Mouse (Mus musculus) kidney, embryonic 14.5 days (tissue): ENCODE results near the gene Tmem88. TPM values are rescaled to one million over a fixed set of nuclear protein-coding genes. Genes with fewer than 3 reads are reported as not detected.

Experiments
- ATAC-seq: fragments of 200-750 bp; cut with Nextera tagmentation; 2 replicates; pipeline ENCODE4 v1.8.0; 2017; ENCODE audit warnings: moderate number of reproducible peaks, mild to moderate bottlenecking, moderate TSS enrichment, moderate library complexity; ENCODE audit not compliant: low FRiP score, low TSS enrichment
- H3K27ac ChIP-seq: fragments of 300-500 bp; sonication (generic); 2 replicates; pipeline ENCODE4 v1.5.1; 2014; ENCODE audit warnings: low read depth, mild to moderate bottlenecking, low read length, moderate library complexity, mixed read lengths
- H3K27me3 ChIP-seq: fragments of 300-500 bp; sonication (generic); 2 replicates; pipeline ENCODE4 v1.6.1; 2014; ENCODE audit warnings: mild to moderate bottlenecking, low read length; ENCODE audit not compliant: control insufficient read depth, insufficient read depth
- H3K36me3 ChIP-seq: fragments of 300-500 bp; sonication (generic); 2 replicates; pipeline ENCODE4 v1.6.1; 2014; ENCODE audit warnings: low read length, mixed read lengths; ENCODE audit not compliant: control insufficient read depth, insufficient read depth
- H3K4me1 ChIP-seq: fragments of 300-500 bp; sonication (generic); 2 replicates; pipeline ENCODE4 v1.6.1; 2014; ENCODE audit warnings: low read length, mixed read lengths; ENCODE audit not compliant: control insufficient read depth, insufficient read depth
- H3K4me2 ChIP-seq: fragments of 300-500 bp; sonication (generic); replicated peaks from 2 replicates; pipeline ENCODE4 v1.6.1; 2014; ENCODE audit warnings: low read depth, mild to moderate bottlenecking, low read length
- H3K4me3 ChIP-seq: fragments of 300-500 bp; sonication (generic); 2 replicates; pipeline ENCODE4 v1.5.1; 2014; ENCODE audit warnings: mild to moderate bottlenecking, low read length
- H3K9ac ChIP-seq: fragments of 300-500 bp; sonication (generic); 2 replicates; pipeline ENCODE4 v1.6.1; 2014; ENCODE audit warnings: low read depth, mild to moderate bottlenecking, low read length, moderate library complexity
- H3K9me3 ChIP-seq: fragments of 300-500 bp; sonication (generic); 2 replicates; pipeline ENCODE4 v1.6.1; 2016; ENCODE audit warnings: low read length; ENCODE audit not compliant: control insufficient read depth
- WGBS: fragments of 180-500 bp; shearing (Covaris S2); extraction: QIAGEN DNeasy Blood & Tissue Kit; methylation state at CpG from one replicate; pipeline ENCODE4 v1.1.7; 2014; 5-methylcytosine and 5-hydroxymethylcytosine counted together
- polyA plus RNA-seq: library from polyadenylated mRNA; unstranded; fragments of >200 nt; fragmentation: Nextera tagmentation; extraction: Ambion mirVana; gene quantifications from 2 replicates; pipeline ENCODE4 v1.2.1, GENCODE M21; 2014

The Tmem88 gene
- polyA plus RNA-seq, 1 experiment from 2014 or later = 36.8 TPM

DNA sequence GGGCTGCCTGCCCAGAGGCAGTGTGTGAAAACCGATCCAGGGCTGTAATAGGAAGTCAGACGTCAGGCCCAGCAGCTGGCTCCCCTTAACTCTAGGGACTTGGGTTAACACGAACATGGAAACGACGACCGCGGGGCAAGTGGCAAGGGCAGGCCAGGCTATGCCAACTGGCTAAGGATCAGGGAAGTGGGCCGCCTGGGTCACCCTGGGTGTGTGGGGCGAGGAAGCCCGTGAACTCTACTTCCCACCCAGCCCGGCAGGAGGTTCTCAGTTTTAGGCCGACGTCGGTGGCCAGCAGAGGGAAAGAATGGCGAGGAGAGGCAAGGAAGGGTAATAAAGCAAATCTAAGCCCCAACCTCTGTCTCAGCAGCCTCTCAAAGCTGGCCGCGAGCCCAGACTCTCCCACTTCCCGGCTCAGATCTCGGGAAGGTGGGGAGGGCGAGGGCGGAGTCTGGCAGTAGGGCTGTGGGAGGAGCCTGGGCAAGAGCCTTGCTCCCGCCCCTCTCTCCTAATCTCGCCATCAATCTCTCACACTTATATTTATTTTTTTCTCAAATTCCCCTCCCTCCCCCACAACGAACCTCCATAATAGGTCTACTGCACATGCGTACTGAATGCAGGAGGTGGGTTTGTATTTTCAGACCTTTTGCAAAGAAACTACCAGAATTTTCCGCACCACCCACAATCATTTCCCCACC, 31.7 kb downstream of the Tmem88 start:
- H3K27me3 ChIP-seq = no peaks in the 10 kb centered on the region
- peaks cover 30% of the 10 kb centered on the region for H3K36me3 ChIP-seq
- H3K9ac ChIP-seq = peak overlapping the region; percentile 66
- peak overlapping the region; percentile 94 for H3K4me3 ChIP-seq
- H3K27ac ChIP-seq = peak overlapping the region; percentile 100
- WGBS = 1% methylated on average over 26 of the region's 26 CpGs
- H3K9me3 ChIP-seq = no peaks in the 10 kb centered on the region
- H3K4me1 ChIP-seq = peaks cover 34% of the 10 kb centered on the region
- ATAC-seq = peak; percentile 81
- peak overlapping the region; percentile 84 for H3K4me2 ChIP-seq

DNA sequence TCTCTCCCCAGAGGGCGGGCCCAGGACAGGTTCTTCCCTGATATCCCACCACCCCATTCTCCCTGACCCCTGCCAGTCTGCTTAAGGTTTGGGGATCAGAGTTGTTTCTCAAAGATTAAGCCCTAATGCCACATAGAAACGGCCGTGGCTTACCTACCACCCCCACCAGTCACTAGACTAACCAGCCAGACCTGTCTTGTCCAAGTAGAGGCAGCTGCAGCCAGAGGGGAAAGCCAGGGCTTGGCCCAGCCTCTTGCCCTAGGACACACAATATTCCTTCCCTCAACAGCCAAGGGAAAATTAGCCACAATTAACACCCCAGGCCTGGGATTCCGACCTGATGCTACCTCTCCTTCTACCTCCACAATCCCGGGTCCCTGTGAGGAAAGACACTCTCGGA, 32.3 kb downstream of the Tmem88 start:
- peak overlapping the region; percentile 100 for H3K27ac ChIP-seq
- peak overlapping the region; percentile 94 for H3K4me3 ChIP-seq
- WGBS = 12% methylated on average over 6 of the region's 6 CpGs
- H3K27me3 ChIP-seq = no peaks in the 10 kb centered on the region
- no peak for ATAC-seq
- H3K9me3 ChIP-seq = no peaks in the 10 kb centered on the region
- H3K4me2 ChIP-seq = peak overlapping the region; percentile 84
- peaks cover 28% of the 10 kb centered on the region for H3K4me1 ChIP-seq
- H3K9ac ChIP-seq = peak overlapping the region; percentile 66
- peaks cover 36% of the 10 kb centered on the region for H3K36me3 ChIP-seq

DNA sequence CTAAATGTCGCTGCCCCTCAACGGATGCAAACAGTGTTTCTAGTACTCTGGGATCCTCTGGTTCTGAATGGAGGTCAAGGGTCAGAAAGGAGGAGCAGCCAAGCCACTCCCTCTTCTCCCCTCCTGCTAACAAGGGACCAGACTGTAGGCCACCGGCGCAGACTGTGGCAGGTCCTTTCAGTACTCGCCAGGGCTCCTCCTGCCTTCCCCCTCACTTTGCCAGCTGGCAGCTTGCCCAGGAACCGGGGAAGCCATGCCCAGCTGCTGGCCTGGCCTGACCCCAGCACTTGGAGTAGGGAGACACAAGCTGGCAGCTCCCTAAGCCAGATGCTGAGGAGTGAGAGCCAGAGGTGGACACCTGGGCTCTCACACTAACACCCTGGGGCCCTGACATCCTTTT, 33.1 kb downstream of the Tmem88 start:
- H3K27me3 ChIP-seq = no peaks in the 10 kb centered on the region
- peak overlapping the region; percentile 100 for H3K27ac ChIP-seq
- WGBS = 4% methylated on average over 6 of the region's 6 CpGs
- H3K36me3 ChIP-seq = peaks cover 44% of the 10 kb centered on the region
- H3K4me3 ChIP-seq = peak overlapping the region; percentile 94
- H3K4me1 ChIP-seq = peaks cover 28% of the 10 kb centered on the region
- peak overlapping the region; percentile 66; the same call in 1 of the 2 replicates for H3K9ac ChIP-seq
- H3K9me3 ChIP-seq = no peaks in the 10 kb centered on the region
- H3K4me2 ChIP-seq = peak overlapping the region; percentile 84
- peak; percentile 25 for ATAC-seq

GRCm38 (mm10) chr11:69364376-69364775, 33.7 kb downstream of the Tmem88 start:
- no peak for ATAC-seq
- Histone ChIP-seq H3K27me3 (no peaks in the 10 kb centered on the region), H3K36me3 (peaks cover 49% of the 10 kb centered on the region), H3K4me2 (peak overlapping the region; percentile 84), H3K4me3 (peak overlapping the region; percentile 94; the same call in 1 of the 2 replicates), H3K4me1 (peaks cover 28% of the 10 kb centered on the region), H3K9me3 (no peaks in the 10 kb centered on the region), H3K27ac (peak overlapping the region; percentile 100), H3K9ac (peak overlapping the region; percentile 66; the same call in 1 of the 2 replicates)
- 37% methylated on average over 8 of the region's 8 CpGs for WGBS

DNA sequence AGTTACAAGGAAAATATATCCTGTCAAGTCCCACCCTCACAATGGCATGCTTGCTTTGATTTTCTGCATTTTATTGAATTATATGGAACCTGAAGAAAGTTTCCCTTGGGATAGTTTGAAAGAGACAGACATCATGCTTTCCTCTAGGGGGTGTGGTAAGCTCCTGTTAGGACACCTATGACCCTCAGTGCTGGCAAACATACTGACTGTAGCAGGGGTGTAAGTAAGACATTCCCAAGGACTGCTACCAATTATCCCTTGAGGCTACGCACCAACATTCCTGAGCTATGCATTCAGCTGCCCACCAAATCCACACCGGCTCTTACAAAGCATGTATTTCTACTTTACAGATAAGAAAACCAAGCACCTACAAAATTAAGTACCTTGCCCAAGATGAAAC, 35.6 kb downstream of the Tmem88 start:
- Histone ChIP-seq H3K27me3 (no peaks in the 10 kb centered on the region), H3K9me3 (no peaks in the 10 kb centered on the region), H3K4me3 (no peak overlapping the region), H3K36me3 (peaks cover 68% of the 10 kb centered on the region), H3K27ac (no peak overlapping the region), H3K9ac (no peak overlapping the region), H3K4me2 (no peak overlapping the region), H3K4me1 (peaks cover 23% of the 10 kb centered on the region)
- WGBS = 72% methylated on average over 2 of the region's 2 CpGs
- no peak for ATAC-seq

DNA sequence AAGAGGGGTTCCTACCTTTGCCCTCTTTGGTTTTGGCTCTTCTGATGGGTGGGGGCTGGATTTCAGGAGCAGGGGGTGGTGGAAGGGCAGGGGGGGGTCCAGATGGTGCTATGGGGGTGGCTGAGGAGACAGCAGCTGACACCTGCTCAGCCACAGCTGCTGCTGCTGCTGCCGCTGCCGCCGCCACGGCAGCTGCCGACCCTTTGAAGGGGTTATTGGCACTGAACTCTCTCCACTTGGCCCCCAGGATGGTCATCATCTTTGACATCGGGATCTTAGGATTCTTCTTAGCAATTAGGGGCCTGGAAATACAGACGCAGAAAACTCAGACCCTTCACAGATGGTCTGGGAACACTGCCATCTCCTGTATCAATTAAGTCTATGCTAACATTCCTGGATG, 36.0 kb downstream of the Tmem88 start:
- Histone ChIP-seq H3K27me3 (no peaks in the 10 kb centered on the region), H3K9me3 (no peaks in the 10 kb centered on the region), H3K27ac (no peak overlapping the region), H3K4me3 (no peak overlapping the region), H3K4me2 (no peak overlapping the region), H3K36me3 (peaks cover 73% of the 10 kb centered on the region), H3K9ac (no peak overlapping the region), H3K4me1 (peaks cover 23% of the 10 kb centered on the region)
- 63% methylated on average over 7 of the region's 7 CpGs for WGBS
- ATAC-seq = no peak

GRCm38 (mm10) chr11:69357690-69358089, 40.3 kb downstream of the Tmem88 start:
- 72% methylated on average over 12 of the region's 12 CpGs for WGBS
- no peaks in the 10 kb centered on the region for H3K9me3 ChIP-seq
- peaks cover 96% of the 10 kb centered on the region for H3K36me3 ChIP-seq
- no peaks in the 10 kb centered on the region for H3K27me3 ChIP-seq
- no peak overlapping the region for H3K27ac ChIP-seq
- H3K4me3 ChIP-seq = no peak overlapping the region
- H3K4me1 ChIP-seq = no peaks in the 10 kb centered on the region
- H3K9ac ChIP-seq = no peak overlapping the region
- H3K4me2 ChIP-seq = no peak overlapping the region
- ATAC-seq = no peak

GRCm38 (mm10) chr11:69356544-69356943, 41.5 kb downstream of the Tmem88 start:
- Histone ChIP-seq H3K9me3 (no peaks in the 10 kb centered on the region), H3K4me3 (no peak overlapping the region), H3K27me3 (no peaks in the 10 kb centered on the region), H3K36me3 (peaks cover 97% of the 10 kb centered on the region), H3K4me2 (no peak overlapping the region), H3K27ac (no peak overlapping the region), H3K9ac (no peak overlapping the region), H3K4me1 (no peaks in the 10 kb centered on the region)
- WGBS = 81% methylated on average over 5 of the region's 5 CpGs
- no peak for ATAC-seq
